Mouse (Mus musculus) forebrain, embryonic 12.5 days (tissue): ENCODE results near the gene Olfr658. TPM values are rescaled to one million over a fixed set of nuclear protein-coding genes. Genes with fewer than 3 reads are reported as not detected.
A peak's percentile ranks its signal among the peaks of the same experiment; 100 is the strongest.

Experiments used
- ATAC-seq: fragments of 200-750 bp; cut with Nextera tagmentation; 2 replicates; pipeline ENCODE4 v1.8.0; 2017; ENCODE audit warnings: moderate TSS enrichment; ENCODE audit not compliant: low FRiP score
- H3K27ac ChIP-seq: fragments of 300-500 bp; sonication (generic); 2 replicates; pipeline ENCODE4 v1.5.1; 2016; ENCODE audit warnings: mild to moderate bottlenecking
- H3K27me3 ChIP-seq: fragments of 300-500 bp; sonication (generic); 2 replicates; pipeline ENCODE4 v1.6.1; 2016; ENCODE audit warnings: mild to moderate bottlenecking
- H3K36me3 ChIP-seq: fragments of 300-500 bp; sonication (generic); replicated peaks from 2 replicates; pipeline ENCODE4 v1.6.1; 2016; ENCODE audit warnings: mild to moderate bottlenecking
- H3K4me1 ChIP-seq: fragments of 300-500 bp; sonication (generic); 2 replicates; pipeline ENCODE4 v1.6.1; 2016
- H3K4me2 ChIP-seq: fragments of 300-500 bp; sonication (generic); 2 replicates; pipeline ENCODE4 v1.6.1; 2016; ENCODE audit warnings: mild to moderate bottlenecking, moderate library complexity
- H3K4me3 ChIP-seq: fragments of 300-500 bp; sonication (generic); replicated peaks from 2 replicates; pipeline ENCODE4 v1.5.1; 2016; ENCODE audit warnings: mild to moderate bottlenecking
- H3K9ac ChIP-seq: fragments of 300-500 bp; sonication (generic); 2 replicates; pipeline ENCODE4 v1.6.1; 2016; ENCODE audit warnings: mild to moderate bottlenecking
- H3K9me3 ChIP-seq: fragments of 300-500 bp; sonication (generic); 2 replicates; pipeline ENCODE4 v1.6.1; 2016
- WGBS: fragments of 180-500 bp; shearing (Covaris S2); methylation state at CpG from one replicate; pipeline ENCODE4 v1.1.7; 2016; 5-methylcytosine and 5-hydroxymethylcytosine counted together
- polyA plus RNA-seq: library from polyadenylated mRNA; unstranded; fragments of >200 nt; fragmentation: Nextera tagmentation; extraction: Ambion mirVana; gene quantifications from 2 replicates; pipeline ENCODE4 v1.2.1, GENCODE M21; 2016

Gene Olfr658
- 0.06 TPM in 1 of 2 replicates, not detected in the other for polyA plus RNA-seq

DNA sequence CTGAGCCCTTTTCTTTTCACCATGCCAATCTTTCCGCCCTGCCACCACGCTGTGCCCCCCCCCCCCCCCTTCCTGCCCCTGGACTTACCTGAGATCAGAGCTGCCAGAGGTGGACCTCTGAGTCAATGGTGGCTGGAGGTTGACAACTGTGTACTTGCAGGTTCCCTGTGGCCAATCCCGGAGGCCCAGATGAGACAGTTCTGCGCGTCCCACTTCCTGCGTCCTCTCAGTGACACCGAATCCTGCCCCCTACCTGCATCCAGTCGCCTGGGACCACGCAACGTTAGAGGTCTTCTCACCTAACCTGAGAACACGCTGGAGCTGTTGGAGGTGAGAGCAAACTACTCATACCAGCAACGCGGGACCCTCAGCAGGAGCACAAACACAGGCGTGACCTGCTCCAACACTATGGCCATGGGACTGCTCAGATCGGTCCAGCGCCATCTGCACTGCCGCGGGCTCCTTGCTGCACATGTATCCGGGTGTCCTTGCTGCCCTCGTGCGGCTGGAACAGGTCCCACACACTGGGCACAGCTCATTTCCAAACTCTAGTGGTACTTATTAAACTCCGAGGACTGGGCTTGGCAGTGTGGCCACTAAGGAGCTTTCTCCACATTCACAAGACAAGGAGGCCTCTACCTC, at the start of gene Olfr658:
TSS of gene Olfr658 (minus strand) at position 465 of the 642 bp plus-strand sequence.
- peak within 1 kb of the TSS; percentile 34 for H3K4me3 ChIP-seq
- H3K27me3 ChIP-seq: no peaks in the 10 kb centered on the region
- no peaks in the 10 kb centered on the region for H3K9me3 ChIP-seq
- H3K27ac ChIP-seq: no peak within 1 kb of the TSS
- peak within 1 kb of the TSS; percentile 55 for H3K4me2 ChIP-seq
- no peaks in the 10 kb centered on the region for H3K36me3 ChIP-seq
- no peak within 1 kb of the TSS for H3K9ac ChIP-seq
- ATAC-seq: peak; percentile 94
- WGBS: 20% methylated on average over 20 of the region's 22 CpGs
- no peaks in the 10 kb centered on the region for H3K4me1 ChIP-seq

DNA sequence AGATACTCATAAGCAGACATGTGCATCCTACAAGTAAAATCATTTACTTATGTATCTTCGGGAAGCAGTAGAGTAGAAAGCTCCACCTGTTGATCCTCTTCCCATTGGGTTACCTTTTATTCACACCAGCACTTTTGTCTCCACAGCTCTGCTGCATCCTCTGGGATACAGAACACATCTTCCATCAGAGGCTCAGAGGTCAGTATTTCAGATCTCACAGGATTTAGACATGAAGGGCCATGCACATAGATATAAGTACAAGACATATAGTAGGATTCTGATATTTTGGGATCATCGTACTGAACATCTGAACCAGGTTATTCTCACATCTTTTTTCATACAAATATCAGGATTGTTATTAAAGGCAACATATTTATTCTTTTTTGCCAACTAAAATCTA, 39.1 kb upstream of the Olfr658 start, which contains the start of gene Olfr661:
TSS of gene Olfr661 (plus strand) at position 301 of the 400 bp plus-strand sequence.
- H3K36me3 ChIP-seq: no peaks in the 10 kb centered on the region
- no peak within 1 kb of the TSS for H3K27ac ChIP-seq
- no peak for ATAC-seq
- no peaks in the 10 kb centered on the region for H3K9me3 ChIP-seq
- H3K4me2 ChIP-seq: no peak within 1 kb of the TSS
- H3K27me3 ChIP-seq: no peaks in the 10 kb centered on the region
- WGBS: 83% methylated on average over 2 of the region's 2 CpGs
- no peaks in the 10 kb centered on the region for H3K4me1 ChIP-seq
- H3K9ac ChIP-seq: no peak within 1 kb of the TSS
- H3K4me3 ChIP-seq: no peak within 1 kb of the TSS

DNA sequence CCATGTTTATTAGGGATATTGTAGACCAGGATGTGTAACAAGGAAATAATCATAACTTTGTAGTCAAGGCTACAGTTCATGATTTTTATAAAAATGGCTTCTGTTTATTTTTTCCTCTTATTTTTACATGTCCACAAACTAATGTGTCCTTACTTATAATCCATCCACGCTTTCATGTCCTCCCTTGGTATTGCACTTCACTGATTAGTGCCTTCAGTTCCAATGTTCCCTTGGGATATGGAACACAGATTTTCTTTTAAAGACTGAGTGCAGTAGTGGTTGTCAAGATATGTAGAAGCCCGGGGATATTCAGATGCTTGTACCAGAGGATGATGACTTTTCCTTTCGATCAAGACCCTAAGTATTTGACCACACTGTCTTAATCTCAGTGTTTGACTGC, 19.3 kb upstream of the Olfr658 start, which contains the start of gene Olfr659:
TSS of gene Olfr659 (plus strand) at position 301 of the 400 bp plus-strand sequence.
- H3K27ac ChIP-seq: no peak within 1 kb of the TSS
- no peak for ATAC-seq
- H3K4me2 ChIP-seq: no peak within 1 kb of the TSS
- no peaks in the 10 kb centered on the region for H3K27me3 ChIP-seq
- no peaks in the 10 kb centered on the region for H3K9me3 ChIP-seq
- 89% methylated on average over 3 of the region's 3 CpGs for WGBS
- no peak within 1 kb of the TSS for H3K9ac ChIP-seq
- no peaks in the 10 kb centered on the region for H3K4me1 ChIP-seq
- H3K4me3 ChIP-seq: no peak within 1 kb of the TSS
- H3K36me3 ChIP-seq: no peaks in the 10 kb centered on the region

DNA sequence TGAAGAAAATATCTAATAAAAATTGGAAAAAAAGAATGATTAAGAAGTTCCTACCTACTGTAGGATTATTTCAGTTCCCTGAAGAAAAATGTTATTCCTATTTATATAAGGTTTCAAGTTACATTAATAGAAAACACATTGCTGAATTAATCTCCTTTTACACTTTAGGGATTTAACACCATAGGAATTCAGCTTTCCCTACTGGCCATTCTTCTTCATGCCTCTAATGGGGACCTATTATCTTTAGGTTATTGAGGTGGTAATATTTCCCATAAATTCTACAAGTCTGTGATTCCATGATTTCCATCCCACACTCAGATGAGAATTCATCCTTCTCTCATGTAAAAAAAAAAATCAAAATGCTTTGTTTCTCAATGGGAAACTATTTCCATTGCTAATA, 22.6 kb downstream of the Olfr658 start, which contains the start of gene Olfr657:
TSS of gene Olfr657 (plus strand) at position 301 of the 400 bp plus-strand sequence.
- ATAC-seq: no peak
- H3K4me3 ChIP-seq: no peak within 1 kb of the TSS
- no peak within 1 kb of the TSS for H3K4me2 ChIP-seq
- H3K9me3 ChIP-seq: no peaks in the 10 kb centered on the region
- no peak within 1 kb of the TSS for H3K27ac ChIP-seq
- no peaks in the 10 kb centered on the region for H3K36me3 ChIP-seq
- no peak within 1 kb of the TSS for H3K9ac ChIP-seq
- no peaks in the 10 kb centered on the region for H3K4me1 ChIP-seq
- no peaks in the 10 kb centered on the region for H3K27me3 ChIP-seq

DNA sequence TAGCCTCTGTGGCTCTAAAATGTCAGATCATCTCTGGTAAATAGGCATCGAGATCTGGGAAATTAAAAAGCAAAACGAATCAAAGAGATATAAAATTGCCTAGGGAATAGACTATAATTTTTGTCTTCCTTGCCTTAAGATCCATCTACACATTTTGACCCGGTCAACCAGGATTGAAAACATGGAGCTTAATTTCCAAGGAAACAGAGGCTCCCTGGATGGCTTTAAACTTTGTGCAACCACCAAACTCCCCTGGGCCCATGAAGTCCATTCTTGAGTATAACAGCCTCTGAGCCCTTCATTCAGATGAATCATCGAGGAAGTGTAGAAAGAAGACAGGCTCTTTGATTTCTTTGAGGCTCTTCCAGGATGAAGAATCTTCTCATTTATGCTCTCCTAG, 33.5 kb downstream of the Olfr658 start, which contains the start of gene Olfr656:
TSS of gene Olfr656 (plus strand) at position 301 of the 400 bp plus-strand sequence.
- H3K9ac ChIP-seq: no peak within 1 kb of the TSS
- no peak for ATAC-seq
- 78% methylated on average over 4 of the region's 4 CpGs for WGBS

GRCm38 (mm10) chr7:104604727-104605126, 42.4 kb downstream of the Olfr658 start:
- H3K27ac ChIP-seq: no peak overlapping the region
- H3K4me3 ChIP-seq: no peak overlapping the region
- H3K27me3 ChIP-seq: no peaks in the 10 kb centered on the region
- H3K9ac ChIP-seq: no peak overlapping the region
- no peak overlapping the region for H3K4me2 ChIP-seq
- 0 out of 2 replicates have a peak, but pooled peaks cover 4% of the 10 kb centered on the region for H3K9me3 ChIP-seq
- ATAC-seq: no peak
- H3K4me1 ChIP-seq: no peaks in the 10 kb centered on the region
- no peaks in the 10 kb centered on the region for H3K36me3 ChIP-seq

More for the DNA sequence above, 33.5 kb downstream of the Olfr658 start, which contains the start of gene Olfr656:
- H3K4me2 ChIP-seq: no peak within 1 kb of the TSS
- no peaks in the 10 kb centered on the region for H3K27me3 ChIP-seq
- H3K36me3 ChIP-seq: no peaks in the 10 kb centered on the region
- no peak within 1 kb of the TSS for H3K27ac ChIP-seq
- H3K4me1 ChIP-seq: no peaks in the 10 kb centered on the region
- no peaks in the 10 kb centered on the region for H3K9me3 ChIP-seq
- H3K4me3 ChIP-seq: no peak within 1 kb of the TSS

DNA sequence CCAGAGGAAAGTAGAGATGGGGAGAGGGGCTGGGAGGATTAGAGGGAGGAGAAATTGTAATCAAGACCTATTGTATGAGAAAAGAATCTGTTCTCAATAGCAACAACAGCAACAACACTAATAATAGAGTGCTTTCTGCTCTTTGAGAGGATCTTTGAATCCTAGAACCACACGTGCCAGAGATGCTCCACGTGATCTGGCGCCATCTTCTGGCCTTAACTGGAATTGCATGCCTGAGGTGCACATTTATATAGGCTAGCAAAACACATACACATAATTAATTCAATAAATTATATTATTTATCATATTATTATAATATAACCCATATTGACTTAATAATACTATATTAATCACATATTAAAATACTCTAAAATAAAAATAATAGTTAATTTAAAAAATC, 43.9 kb downstream of the Olfr658 start:
- H3K27ac ChIP-seq: no peak overlapping the region
- WGBS: 0% methylated on average over 3 of the region's 3 CpGs
- H3K4me2 ChIP-seq: no peak overlapping the region
- no peak for ATAC-seq
- H3K4me3 ChIP-seq: no peak overlapping the region
- H3K9ac ChIP-seq: no peak overlapping the region
- no peaks in the 10 kb centered on the region for H3K27me3 ChIP-seq
- no peaks in the 10 kb centered on the region for H3K4me1 ChIP-seq
- H3K9me3 ChIP-seq: 0 out of 2 replicates have a peak, but pooled peaks cover 4% of the 10 kb centered on the region
- no peaks in the 10 kb centered on the region for H3K36me3 ChIP-seq

- ATAC-seq: no peak
- WGBS: 86% methylated on average over 2 of the region's 2 CpGs
- Histone ChIP-seq H3K4me3 (no peak within 1 kb of the TSS), H3K27me3 (no peaks in the 10 kb centered on the region), H3K9me3 (0 out of 2 replicates have a peak, but pooled peaks cover 4% of the 10 kb centered on the region), H3K9ac (no peak within 1 kb of the TSS), H3K36me3 (no peaks in the 10 kb centered on the region), H3K4me2 (no peak within 1 kb of the TSS), H3K4me1 (no peaks in the 10 kb centered on the region), H3K27ac (no peak within 1 kb of the TSS)
Measured at GRCm38 (mm10) chr7:104601679-104602078, 45.4 kb downstream of the Olfr658 start, which contains the start of gene Olfr655. TSS of gene Olfr655 (minus strand) at chr7:104601779.

Other genes with a start within 250 kb of the Olfr658 start
- not detected in 2 replicates for gene Trim30c, start 246.5 kb downstream of the Olfr658 start, polyA plus RNA-seq
- 0.40 and 0.52 TPM in 2 replicates for gene Trim30a, start 182.1 kb downstream of the Olfr658 start, polyA plus RNA-seq
- 0.05 and 0.29 TPM in 2 replicates for gene Trim30d, start 139.5 kb downstream of the Olfr658 start, polyA plus RNA-seq
- not detected in 2 replicates for gene Olfr651, start 97.2 kb downstream of the Olfr658 start, polyA plus RNA-seq
- gene Olfr652, start 86.4 kb downstream of the Olfr658 start, polyA plus RNA-seq: not detected in 2 replicates
- not detected in 2 replicates for gene Olfr653, start 70.0 kb downstream of the Olfr658 start, polyA plus RNA-seq
- not detected in 2 replicates for gene Olfr654, start 60.3 kb downstream of the Olfr658 start, polyA plus RNA-seq
- not detected in 2 replicates for gene Olfr655, start 45.5 kb downstream of the Olfr658 start, polyA plus RNA-seq
- gene Olfr656, start 33.4 kb downstream of the Olfr658 start, polyA plus RNA-seq: not detected in 2 replicates
- not detected in 2 replicates for gene Olfr657, start 22.5 kb downstream of the Olfr658 start, polyA plus RNA-seq
- not detected in 2 replicates for gene Olfr659, start 19.4 kb upstream of the Olfr658 start, polyA plus RNA-seq
- gene Olfr661, start 39.2 kb upstream of the Olfr658 start, polyA plus RNA-seq: not detected in 2 replicates
- gene Usp17le, start 130.2 kb upstream of the Olfr658 start, polyA plus RNA-seq: not detected in 2 replicates
- gene Usp17lb, start 195.3 kb upstream of the Olfr658 start, polyA plus RNA-seq: not detected in 2 replicates
- not detected in 2 replicates for gene Usp17la, start 209.7 kb upstream of the Olfr658 start, polyA plus RNA-seq
- not detected in 2 replicates for gene Olfr665, start 230.7 kb upstream of the Olfr658 start, polyA plus RNA-seq
- 0.27 TPM in 1 of 2 replicates, not detected in the other for gene Olfr666, start 248.6 kb upstream of the Olfr658 start, polyA plus RNA-seq